ENCODE assay signal across 11 mouse cellular contexts in genomic region chr6:128993221-128993620, GRCm38 (mm10). TPM values are rescaled to one million over a fixed set of nuclear protein-coding genes. Genes with fewer than 3 reads are reported as not detected.
A peak's percentile ranks its signal among the peaks of the same experiment; 100 is the strongest.
DNase-seq lines count a peak whose midpoint lies in the region; ATAC-seq and TF ChIP-seq lines count a peak whose summit lies in the region.
"Had no signal": no experiment of that assay in that cellular context is flagged by ENCODE, and none has a peak within 500 bp of the region (broad histone marks: within the 10 kb centered on the region; RNA-seq: fewer than 3 reads in every experiment).

No protein-coding gene starts in this region.

- no peak overlapping the region for H3K9ac ChIP-seq in kidney, embryonic 14.5 days (ENCODE audit: low read depth, low read length)
- H3K9ac ChIP-seq in CH12.LX (ENCODE audit: insufficient read depth, low read depth) = peak overlapping the region; percentile 93
- peak overlapping the region; percentile 44; the same call in 1 of the 2 replicates for H3K9ac ChIP-seq in embryonic facial prominence, embryonic 13.5 days
- H3K9ac ChIP-seq in intestine, postnatal 0 days (ENCODE audit: low read depth, low read length) = no peak overlapping the region
- H3K9ac ChIP-seq: heart, embryonic 13.5 days had no signal

- dilution Hi-C loops in CH12.LX (cut with MboI; ENCODE audit: extremely low pct_ligation_motif_present, extremely low pct_unique_long_range_greater_than_20kb, low sequenced_read_pairs) = no loop called here

- no peak overlapping the region for H3K4me2 ChIP-seq in kidney, embryonic 14.5 days (replicated peaks; ENCODE audit: low read depth, low read length)
- peak overlapping the region; percentile 90 for H3K4me2 ChIP-seq in CH12.LX (ENCODE audit: insufficient read depth, low read depth, poor library complexity, severe bottlenecking)
- H3K4me2 ChIP-seq in embryonic facial prominence, embryonic 13.5 days = peak overlapping the region; percentile 44
- no peak overlapping the region for H3K4me2 ChIP-seq in intestine, postnatal 0 days (replicated peaks; ENCODE audit: low read depth)
- H3K4me2 ChIP-seq: heart, embryonic 13.5 days had no signal

- WGBS in kidney, adult 2 months = 69% methylated on average over 2 of the region's 2 CpGs
- 74% methylated on average over 2 of the region's 2 CpGs for WGBS in kidney, embryonic 14.5 days
- WGBS in embryonic facial prominence, embryonic 13.5 days = 26% methylated on average over 2 of the region's 2 CpGs
- 86% methylated on average over 2 of the region's 2 CpGs for WGBS in intestine, postnatal 0 days

- H3K9me3 ChIP-seq in kidney, embryonic 14.5 days (ENCODE audit: control insufficient read depth, low read length) = no peaks in the 10 kb centered on the region
- H3K9me3 ChIP-seq in CH12.LX (replicated peaks; ENCODE audit: low read length) = no peaks in the 10 kb centered on the region
- H3K9me3 ChIP-seq in embryonic facial prominence, embryonic 13.5 days = no peaks in the 10 kb centered on the region
- H3K9me3 ChIP-seq in intestine, postnatal 0 days (ENCODE audit: control insufficient read depth) = no peaks in the 10 kb centered on the region
- H3K9me3 ChIP-seq: heart, embryonic 13.5 days had no signal

- H3K4me1 ChIP-seq in kidney, adult 2 months (ENCODE audit: control insufficient read depth, insufficient read depth, low read length) = peaks cover 8% of the 10 kb centered on the region; the same call in 1 of the 2 replicates
- 0 out of 2 replicates have a peak, but pooled peaks cover 5% of the 10 kb centered on the region for H3K4me1 ChIP-seq in kidney, embryonic 14.5 days (ENCODE audit: control insufficient read depth, insufficient read depth, low read length)
- H3K4me1 ChIP-seq in CH12.LX (ENCODE audit: control insufficient read depth in 1 of 2, insufficient read depth in 2 of 2) = peaks cover 9 to 24% of the 10 kb centered on the region in 2 experiments
- H3K4me1 ChIP-seq in embryonic facial prominence, embryonic 13.5 days = peaks cover 28% of the 10 kb centered on the region
- no peaks in the 10 kb centered on the region; the same call in 1 of the 2 replicates for H3K4me1 ChIP-seq in intestine, postnatal 0 days (replicated peaks; ENCODE audit: control insufficient read depth, insufficient read depth, low read length)

- intact Hi-C loops in heart, postnatal 36 days (cut with DNase I) = no loop called here

- H3K27me3 ChIP-seq in kidney, adult 2 months (replicated peaks; ENCODE audit: control insufficient read depth, insufficient read depth, low read length) = no peaks in the 10 kb centered on the region
- no peaks in the 10 kb centered on the region for H3K27me3 ChIP-seq in kidney, embryonic 14.5 days (ENCODE audit: control insufficient read depth, insufficient read depth, low read length)
- H3K27me3 ChIP-seq in CH12.LX (replicated peaks) = no peaks in the 10 kb centered on the region
- H3K27me3 ChIP-seq in embryonic facial prominence, embryonic 13.5 days = no peaks in the 10 kb centered on the region
- H3K27me3 ChIP-seq in intestine, postnatal 0 days (replicated peaks; ENCODE audit: control insufficient read depth, insufficient read depth, low read length) = no peaks in the 10 kb centered on the region
- H3K27me3 ChIP-seq: heart, embryonic 13.5 days had no signal

- H3K36me3 ChIP-seq in kidney, adult 2 months (ENCODE audit: control insufficient read depth, insufficient read depth, low read length) = no peaks in the 10 kb centered on the region
- H3K36me3 ChIP-seq in kidney, embryonic 14.5 days (ENCODE audit: control insufficient read depth, insufficient read depth, low read length) = no peaks in the 10 kb centered on the region
- peaks cover 0 to 2% of the 10 kb centered on the region in 2 experiments for H3K36me3 ChIP-seq in CH12.LX (replicated peaks in 1 of 2; ENCODE audit: control insufficient read depth in 1 of 2, insufficient read depth in 1 of 2, low read length in 1 of 2)
- H3K36me3 ChIP-seq in embryonic facial prominence, embryonic 13.5 days = no peaks in the 10 kb centered on the region
- no peaks in the 10 kb centered on the region for H3K36me3 ChIP-seq in intestine, postnatal 0 days (ENCODE audit: control insufficient read depth, insufficient read depth)
- H3K36me3 ChIP-seq: heart, embryonic 13.5 days had no signal

- no peak for ATAC-seq in kidney, embryonic 14.5 days (ENCODE audit: low FRiP score, low TSS enrichment)
- ATAC-seq in embryonic facial prominence, embryonic 13.5 days (ENCODE audit: insufficient number of reproducible peaks, insufficient read depth, low FRiP score, low TSS enrichment, low read depth) = no peak
- ATAC-seq in megakaryocyte-erythroid progenitor cell, adult 5-6 weeks (replicated peaks; ENCODE audit: low FRiP score, low TSS enrichment, poor library complexity, severe bottlenecking) = peak; percentile 66
- no peak for ATAC-seq in intestine, postnatal 0 days

- 0 out of 2 replicates have a peak overlapping the region, but pooled peaks have one; percentile 14 for H3K4me3 ChIP-seq in kidney, adult 2 months (ENCODE audit: insufficient read depth, low read depth, low read length)
- no peak overlapping the region for H3K4me3 ChIP-seq in kidney, embryonic 14.5 days (ENCODE audit: low read length)
- peak overlapping the region in 2 of 3 experiments; percentile 31 to 47 for H3K4me3 ChIP-seq in CH12.LX (replicated peaks in 1 of 3; ENCODE audit: low read depth in 2 of 3, low read length in 2 of 3, poor library complexity in 1 of 3)
- peak overlapping the region; percentile 20; the same call in 1 of the 2 replicates for H3K4me3 ChIP-seq in embryonic facial prominence, embryonic 13.5 days
- no peak overlapping the region for H3K4me3 ChIP-seq in intestine, postnatal 0 days (ENCODE audit: low read depth, low read length)
- H3K4me3 ChIP-seq: heart, embryonic 13.5 days; myocyte had no signal

- TF ChIP-seq RAD21 in CH12.LX (IDR thresholded peaks at IDR 0.05; ENCODE audit: low read depth, low read length) = no peak

- no peak for TF ChIP-seq POLR2A in kidney, adult 2 months (IDR thresholded peaks at IDR 0.05; ENCODE audit: low read depth, low read length)
- TF ChIP-seq POLR2A in CH12.LX (IDR thresholded peaks at IDR 0.05; ENCODE audit: low read depth, low read length) = no peak

- H3K27ac ChIP-seq in kidney, adult 2 months (ENCODE audit: insufficient read depth, low read depth, low read length) = peak overlapping the region; percentile 88
- no peak overlapping the region for H3K27ac ChIP-seq in kidney, embryonic 14.5 days (ENCODE audit: low read depth, low read length)
- H3K27ac ChIP-seq in CH12.LX (ENCODE audit: insufficient read depth, low read depth) = peak overlapping the region; percentile 87
- H3K27ac ChIP-seq in embryonic facial prominence, embryonic 13.5 days = peak overlapping the region; percentile 90
- no peak overlapping the region for H3K27ac ChIP-seq in intestine, postnatal 0 days (ENCODE audit: low read depth, low read length)
- H3K27ac ChIP-seq: heart, embryonic 13.5 days had no signal

- peaks cover 39% of the 10 kb centered on the region for H3K79me2 ChIP-seq in CH12.LX (replicated peaks; ENCODE audit: control insufficient read depth, extremely low read depth, insufficient read depth, poor library complexity, severe bottlenecking)

- in situ Hi-C loops in CH12.LX (cut with MboI; ENCODE audit: low pct_ligation_motif_present, low pct_unique_long_range_greater_than_20kb, low sequenced_read_pairs) = no loop called here

- no peak for DNase-seq in kidney, adult 2 months
- no peak for DNase-seq in CH12.LX (ENCODE audit: extremely low read depth)
- DNase-seq in cerebellum, postnatal 14 days = no peak
- DNase-seq in heart, postnatal 36 days = no peak

- no peak for TF ChIP-seq EP300 in CH12.LX (IDR thresholded peaks at IDR 0.05; ENCODE audit: low read length)

- no peak for TF ChIP-seq CTCF in kidney, adult 2 months (conservative IDR thresholded peaks at IDR 0.05; ENCODE audit: insufficient read depth, insufficient read length, low read depth, low read length)
- TF ChIP-seq CTCF in CH12.LX (conservative IDR thresholded peaks at IDR 0.05 in 1 of 2, IDR thresholded peaks at IDR 0.05 in 1 of 2; ENCODE audit: low read depth in 2 of 2, low read length in 2 of 2) = no peak
- TF ChIP-seq CTCF in intestine, postnatal 0 days (IDR thresholded peaks at IDR 0.05; ENCODE audit: low read depth) = no peak

TF ChIP-seq in CH12.LX, 34 proteins besides CTCF, POLR2A, EP300 and RAD21 (continues in another document):
- TF ChIP-seq IRF4 (IDR thresholded peaks at IDR 0.05; ENCODE audit: low read depth, low read length) = no peak
- 0 out of 2 replicates have a peak, but pooled peaks have one; percentile 6 for TF ChIP-seq CHD2 (IDR thresholded peaks at IDR 0.05; ENCODE audit: low read length)
- no peak for TF ChIP-seq CHD1 (IDR thresholded peaks at IDR 0.05; ENCODE audit: low read depth, low read length)
- TF ChIP-seq JUN (IDR thresholded peaks at IDR 0.05; ENCODE audit: insufficient read depth, low read depth, low read length) = no peak
- TF ChIP-seq MXI1 (IDR thresholded peaks at IDR 0.05; ENCODE audit: low read depth, low read length) = no peak
- no peak for TF ChIP-seq SMC3 (IDR thresholded peaks at IDR 0.05; ENCODE audit: low read depth, low read length)

RNA-seq across cellular contexts. Expression of gene Klrb1f, which starts 52.5 kb away (rescaled TPM):
- 0.16 and 0.65 TPM in 2 replicates for polyA plus RNA-seq in kidney, adult 2 months (2012; rRNA removed)
- 0.28 TPM in 1 of 2 replicates, not detected in the other for polyA plus RNA-seq in kidney, embryonic 14.5 days (2014; fragmentation: Nextera tagmentation; extraction: Ambion mirVana)
- total RNA-seq in CH12.LX (2012; rRNA removed) (0.38 and 0.68 TPM in 2 replicates), CH12.LX (2014; rRNA removed) (0.21 and 0.38 TPM in 2 replicates)
- polyA plus RNA-seq in CH12.LX (2012; ENCODE audit: insufficient read length, low read depth) = 0.23 and 0.25 TPM in 2 replicates
- polyA plus RNA-seq in embryonic facial prominence, embryonic 13.5 days (2015; fragmentation: Nextera tagmentation; extraction: Ambion mirVana) = 0.72 TPM in 1 of 2 replicates, not detected in the other
- 0.96 TPM in 1 of 2 replicates, not detected in the other for total RNA-seq in megakaryocyte-erythroid progenitor cell, adult 5-6 weeks (2014; fragmentation: Nextera tagmentation)
- 1.6 and 3.3 TPM in 2 replicates for total RNA-seq in megakaryocyte-erythroid progenitor cell, adult 5-6 weeks (2017)
- polyA plus RNA-seq in intestine, postnatal 0 days (2015; fragmentation: Nextera tagmentation; extraction: Ambion mirVana) = 0.25 and 0.44 TPM in 2 replicates
- not detected for total RNA-seq in heart, postnatal 36 days (2021)
- total RNA-seq: layer of hippocampus, postnatal 10 days had no signal
- polyA plus RNA-seq: heart, embryonic 13.5 days; myocyte had no signal

RNA-seq across cellular contexts. Expression of gene Clec2g, which starts 59.0 kb away (rescaled TPM):
- not detected in 2 replicates for polyA plus RNA-seq in kidney, adult 2 months (2012; rRNA removed)
- polyA plus RNA-seq in kidney, embryonic 14.5 days (2014; fragmentation: Nextera tagmentation; extraction: Ambion mirVana) = not detected in 2 replicates
- 66.5 and 91.7 TPM in 2 replicates for total RNA-seq in CH12.LX (2012; rRNA removed)
- 142 and 169 TPM in 2 replicates for total RNA-seq in CH12.LX (2014; rRNA removed)
- 78.9 and 82.0 TPM in 2 replicates for polyA plus RNA-seq in CH12.LX (2012; ENCODE audit: insufficient read length, low read depth)
- polyA plus RNA-seq in embryonic facial prominence, embryonic 13.5 days (2015; fragmentation: Nextera tagmentation; extraction: Ambion mirVana) = 0.38 and 1.3 TPM in 2 replicates
- total RNA-seq in megakaryocyte-erythroid progenitor cell, adult 5-6 weeks (2014; fragmentation: Nextera tagmentation) = not detected in 2 replicates
- not detected in 2 replicates for total RNA-seq in megakaryocyte-erythroid progenitor cell, adult 5-6 weeks (2017)
- polyA plus RNA-seq in intestine, postnatal 0 days (2015; fragmentation: Nextera tagmentation; extraction: Ambion mirVana) = not detected in 2 replicates
- 1 to 10 TPM; 3.5 to 3.6 TPM for total RNA-seq in heart, postnatal 36 days (2021)
- total RNA-seq: layer of hippocampus, postnatal 10 days had no signal
- polyA plus RNA-seq: heart, embryonic 13.5 days; myocyte had no signal

Comparison
In these comparisons a context has a peak if more than half of its experiments do, and no peak if none do; other contexts are left out.
1. H3K27ac ChIP-seq: peak in kidney, adult 2 months (single experiment), CH12.LX (single experiment) and embryonic facial prominence, embryonic 13.5 days (single experiment); none in kidney, embryonic 14.5 days (single experiment) and intestine, postnatal 0 days (single experiment).
2. H3K4me3 ChIP-seq: peak in kidney, adult 2 months (single experiment), CH12.LX (2 of 3) and embryonic facial prominence, embryonic 13.5 days (single experiment); none in kidney, embryonic 14.5 days (single experiment) and intestine, postnatal 0 days (single experiment).
3. H3K4me2 ChIP-seq: peak in CH12.LX (single experiment) and embryonic facial prominence, embryonic 13.5 days (single experiment); none in kidney, embryonic 14.5 days (single experiment) and intestine, postnatal 0 days (single experiment).
4. H3K9ac ChIP-seq: peak in CH12.LX (single experiment) and embryonic facial prominence, embryonic 13.5 days (single experiment); none in kidney, embryonic 14.5 days (single experiment) and intestine, postnatal 0 days (single experiment).
5. RNA of gene Clec2g, which starts 59.0 kb away (polyA plus RNA-seq): 78.9 to 82.0 TPM in CH12.LX; 0.38 to 1.3 TPM in embryonic facial prominence, embryonic 13.5 days, not detected in kidney, adult 2 months, not detected in kidney, embryonic 14.5 days and not detected in intestine, postnatal 0 days; every median in the first group is over 10 times any median in the second.